Mouse (Mus musculus) frontal cortex, postnatal 25 days (tissue): ENCODE results near the gene Tspan4.

Source experiments
- DNase-seq, 2 experiments: peaks; one replicate each; pipeline ENCODE4 v3.0.0; 2022; ENCODE audit warnings: low spot score in 2 of 2

Gene Tspan4

DNA sequence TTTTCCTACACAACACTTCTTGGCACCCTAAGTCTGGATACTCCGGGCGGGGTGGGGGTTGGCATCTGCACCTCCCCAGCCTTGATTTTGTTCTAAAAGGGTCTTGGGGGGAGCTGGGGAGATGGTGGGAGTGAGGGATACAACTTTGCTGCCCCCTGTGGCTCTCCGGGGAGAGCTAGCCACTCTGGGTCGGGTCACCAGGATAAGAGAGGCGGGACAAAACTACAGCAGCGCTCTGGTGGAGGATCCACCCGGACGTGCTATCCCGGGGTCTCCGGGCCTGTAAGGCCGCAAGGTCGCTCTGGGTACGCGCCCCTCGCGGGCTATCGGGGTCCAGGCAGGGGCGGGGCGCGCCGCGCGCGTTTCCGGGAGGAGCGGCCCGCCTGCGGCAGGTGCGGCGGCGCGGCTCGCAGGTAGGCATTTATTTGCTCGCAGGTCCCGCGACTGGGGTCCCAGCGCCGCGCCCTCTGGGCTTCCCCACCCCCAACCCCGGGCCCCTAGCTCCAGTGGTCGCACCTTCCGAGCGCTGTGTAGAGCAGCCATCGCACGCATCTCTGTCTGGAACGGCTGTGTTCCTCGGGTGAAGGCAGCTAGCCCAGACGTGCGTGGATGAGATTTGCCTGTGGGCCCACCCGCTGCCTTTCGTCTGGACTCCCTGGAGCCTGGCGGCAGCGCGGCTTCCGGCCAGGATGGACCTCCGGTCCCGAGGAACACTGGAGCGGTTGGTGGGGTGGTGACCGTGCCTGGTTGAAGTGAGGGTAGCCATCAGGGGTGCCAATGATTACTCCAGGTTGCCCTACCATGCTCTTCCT lies 13.3 kb upstream of the Tspan4 start:
- DNase-seq: no peak

DNA sequence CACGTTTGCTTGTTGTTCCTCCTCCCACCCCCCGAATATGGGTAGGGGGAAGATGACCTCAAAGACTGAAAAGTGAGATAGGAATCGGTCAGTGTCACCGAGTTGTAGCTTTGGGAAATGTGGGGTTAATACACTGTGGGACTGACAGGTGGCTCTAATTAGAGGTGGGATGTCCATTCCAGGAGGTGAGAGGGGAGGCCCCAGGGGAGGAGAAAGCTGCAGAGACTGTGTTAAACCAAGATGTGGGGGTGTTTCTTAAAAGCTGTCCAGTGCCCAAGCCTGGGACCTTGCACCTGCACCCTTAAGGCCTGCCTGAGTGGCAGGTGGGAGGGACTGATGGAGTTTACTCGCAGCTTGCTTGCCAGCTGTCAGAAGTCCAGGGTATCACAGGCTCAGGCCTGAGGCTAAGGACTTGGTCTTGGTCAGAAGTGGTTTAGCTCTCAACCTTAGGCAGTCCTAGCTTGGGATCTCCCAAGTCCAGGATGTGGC lies 12.7 kb upstream of the Tspan4 start:
- no peak for DNase-seq

DNA sequence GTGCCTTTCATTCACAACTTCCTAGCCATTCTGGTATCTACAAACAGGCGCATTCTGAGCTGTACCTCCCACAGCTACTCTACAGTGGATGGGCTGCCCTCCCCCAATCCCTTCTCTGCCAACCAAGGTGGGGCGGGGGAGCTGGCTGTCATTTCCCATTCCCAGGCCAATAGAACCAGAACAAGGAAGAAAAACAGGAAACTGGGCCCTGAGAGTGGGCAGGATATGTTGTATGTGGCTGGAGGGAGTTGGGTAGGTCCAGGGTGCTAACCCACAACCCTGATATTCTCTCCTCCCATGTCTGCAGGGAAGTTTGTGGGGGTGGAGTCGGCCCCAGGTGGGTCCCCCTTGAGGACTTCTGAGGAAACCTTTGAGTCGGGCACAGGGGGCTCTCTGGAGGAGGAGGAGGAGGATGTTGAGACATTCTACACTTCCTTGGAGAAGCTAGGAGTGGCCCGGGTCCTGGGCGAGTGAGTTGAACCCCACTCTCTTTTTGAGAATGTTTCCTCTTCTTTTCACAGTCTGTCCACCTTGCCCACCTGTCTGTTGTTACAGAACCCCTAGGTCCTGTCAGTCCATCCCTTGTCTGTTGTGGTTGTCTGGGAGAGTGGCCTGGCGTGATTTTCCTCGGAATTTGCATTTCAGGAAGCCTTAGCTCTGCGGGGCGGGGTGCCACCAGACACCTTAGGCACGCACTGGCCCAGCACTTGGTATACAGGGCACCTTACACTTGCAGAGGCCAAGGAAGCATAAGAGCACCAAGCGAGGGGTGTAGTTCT lies 11.0 kb upstream of the Tspan4 start:
- no peak for DNase-seq

DNA sequence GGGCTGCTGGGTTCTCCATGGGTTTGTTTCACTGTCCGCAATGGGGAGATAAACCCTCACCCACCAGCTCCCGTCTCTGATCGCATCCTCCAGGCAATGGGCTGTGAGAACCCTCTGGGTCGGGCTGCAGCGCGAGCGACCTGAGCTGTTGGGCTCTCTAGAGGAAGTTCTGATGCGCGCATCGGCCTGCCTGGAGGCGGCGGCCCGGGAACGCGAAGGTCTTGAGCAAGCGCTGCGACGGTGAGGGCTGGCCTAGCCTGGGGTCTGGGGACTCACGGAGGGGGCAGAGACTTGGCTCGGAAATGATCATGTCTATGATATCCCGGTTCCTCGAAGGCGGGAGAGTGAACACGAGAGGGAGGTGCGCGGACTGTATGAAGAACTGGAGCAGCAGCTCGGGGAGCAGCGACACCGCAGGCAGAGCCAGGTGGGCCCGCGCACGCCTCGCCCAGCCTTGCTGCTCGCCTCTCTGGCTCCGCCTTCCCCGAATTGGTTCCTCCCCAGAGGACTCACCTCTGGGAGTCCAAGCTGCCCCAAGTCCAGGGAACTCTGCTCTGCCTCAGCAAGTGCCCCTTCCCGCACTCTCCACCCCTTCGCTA lies 10.3 kb upstream of the Tspan4 start:
- no peak for DNase-seq

DNA sequence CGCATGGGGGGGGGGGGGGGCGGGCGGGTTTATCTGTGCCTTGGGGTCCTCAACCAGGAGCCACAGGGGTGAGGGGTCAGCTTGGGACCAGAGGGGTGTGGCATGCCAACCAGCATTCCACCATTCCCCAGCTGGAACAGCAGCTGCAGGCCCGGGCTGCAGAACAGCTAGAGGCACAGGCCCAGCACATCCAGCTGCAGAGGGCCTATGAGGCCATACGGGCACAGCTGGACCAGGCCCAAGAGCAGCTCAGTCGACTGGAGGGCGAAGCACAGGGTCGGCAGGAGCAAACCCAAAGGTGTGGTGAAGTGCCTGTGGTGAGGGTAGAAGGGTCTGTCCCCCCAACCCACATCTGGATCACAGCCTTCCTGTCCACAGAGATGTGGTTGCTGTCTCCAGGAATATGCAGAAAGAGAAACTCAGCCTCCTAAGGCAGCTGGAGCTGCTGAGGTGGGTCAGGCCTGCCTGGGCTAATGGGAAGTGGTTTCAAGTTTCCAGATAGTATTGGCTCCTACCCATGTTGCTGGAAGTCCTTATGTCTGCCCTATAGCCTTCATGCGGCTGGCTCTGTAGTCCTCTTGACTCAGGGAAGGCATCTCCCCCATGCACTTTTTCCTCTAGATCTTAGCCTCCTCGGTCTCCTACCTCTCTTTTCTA lies 9.5 kb upstream of the Tspan4 start:
- no peak for DNase-seq

DNA sequence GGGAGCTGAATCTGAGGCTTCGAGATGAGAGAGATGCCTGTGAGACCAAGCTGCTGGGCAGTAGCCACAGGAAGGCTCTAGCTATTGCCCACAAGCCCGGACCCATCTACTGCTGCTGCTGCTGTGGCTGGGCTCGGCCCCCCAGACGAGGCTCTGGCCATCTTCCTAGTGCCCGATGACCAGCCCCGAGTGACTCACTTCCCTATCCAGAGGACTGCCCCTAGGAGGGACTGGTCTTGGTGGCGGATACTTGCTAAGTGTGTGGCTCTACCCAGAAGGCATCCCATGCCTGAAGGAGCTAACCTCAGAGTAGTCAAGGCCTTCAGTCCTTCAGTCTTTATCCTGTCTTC lies 9.0 kb upstream of the Tspan4 start:
- no peak for DNase-seq

DNA sequence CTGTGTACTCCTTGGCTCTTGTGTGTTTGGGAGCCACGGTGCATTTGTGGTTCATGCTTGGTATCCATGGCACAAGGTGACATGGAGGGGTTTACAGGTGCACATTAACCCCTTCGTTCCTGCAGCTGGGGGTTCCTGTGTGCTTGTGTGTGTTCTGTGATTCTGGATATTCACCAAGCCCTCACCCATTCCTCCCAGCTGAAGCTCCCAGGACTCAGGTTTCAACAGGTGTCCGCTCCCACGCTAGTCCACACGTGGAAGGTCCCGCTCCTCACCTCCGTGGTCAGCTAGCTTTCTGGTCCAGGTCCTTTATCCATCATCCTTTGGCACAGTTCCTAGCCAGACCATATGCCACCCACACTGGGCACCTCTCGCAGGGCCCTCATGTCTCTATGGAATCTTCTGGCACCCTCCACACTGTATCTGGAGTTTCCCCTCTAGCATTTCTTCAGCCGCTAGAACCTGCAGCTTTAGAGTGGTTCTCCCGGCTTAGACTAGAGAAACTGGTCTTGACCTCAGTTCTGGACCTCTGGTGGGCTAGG lies 8.4 kb upstream of the Tspan4 start:
- DNase-seq: no peak

DNA sequence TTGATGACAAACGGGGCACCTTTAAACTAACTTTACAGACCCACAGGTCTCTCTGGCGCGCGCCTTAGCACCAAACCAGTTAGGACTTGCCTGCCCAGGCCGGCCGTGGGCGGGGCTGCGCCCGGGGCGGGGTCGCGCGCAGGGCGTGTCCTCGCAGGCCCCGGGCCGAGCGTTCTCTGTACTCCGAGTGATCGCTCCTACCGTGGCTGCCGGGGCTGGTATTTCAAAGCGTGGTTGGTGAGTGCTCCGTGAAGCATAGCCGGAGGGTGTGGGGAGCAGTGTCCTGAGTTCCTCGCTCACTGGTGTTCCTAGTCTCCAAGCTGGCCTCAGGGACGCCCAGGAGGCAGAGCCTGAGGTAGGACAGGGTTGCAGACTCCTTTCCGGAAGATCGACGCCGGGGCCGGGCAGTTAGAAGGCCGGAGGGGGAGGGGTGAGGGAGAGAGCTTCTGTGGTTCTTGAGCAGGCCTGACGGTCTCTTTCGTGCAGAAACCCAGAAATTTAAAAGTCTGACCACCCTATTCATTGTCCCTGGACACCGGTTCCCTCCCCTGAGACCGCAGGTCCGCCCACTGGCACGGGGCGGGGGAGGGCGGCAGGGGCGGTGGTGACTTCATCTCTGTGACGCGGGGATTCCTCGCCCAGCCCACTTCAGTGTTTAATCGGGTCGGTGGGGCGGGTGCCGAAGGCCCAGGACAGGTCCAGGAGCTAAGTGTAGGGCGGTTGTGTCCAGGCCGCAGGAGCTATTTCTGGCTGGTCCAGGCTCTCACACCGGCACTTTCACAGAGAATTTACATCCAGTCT lies 7.6 kb upstream of the Tspan4 start, which contains the start of gene Cd151:
TSS of gene Cd151 (plus strand) at position 163 of the 801 bp plus-strand sequence.
- no peak for DNase-seq

DNA sequence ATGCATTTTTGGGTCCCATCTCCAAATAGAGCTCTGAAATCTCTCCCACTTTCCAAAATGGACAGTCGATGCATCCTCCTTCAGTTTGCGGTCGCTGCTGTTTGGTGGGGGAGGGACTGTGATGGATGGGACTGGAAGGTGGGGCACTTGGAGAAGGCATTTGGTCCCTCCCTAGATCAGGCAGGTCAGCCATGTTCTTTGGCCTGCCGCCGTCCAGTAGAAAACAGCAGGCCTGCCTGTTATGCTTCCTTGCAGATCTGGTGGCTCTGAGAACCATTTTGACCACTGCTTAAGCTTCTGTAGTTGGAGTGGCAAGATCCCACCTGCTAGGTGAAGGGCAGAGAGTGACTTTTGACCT lies 6.9 kb upstream of the Tspan4 start:
- no peak for DNase-seq

DNA sequence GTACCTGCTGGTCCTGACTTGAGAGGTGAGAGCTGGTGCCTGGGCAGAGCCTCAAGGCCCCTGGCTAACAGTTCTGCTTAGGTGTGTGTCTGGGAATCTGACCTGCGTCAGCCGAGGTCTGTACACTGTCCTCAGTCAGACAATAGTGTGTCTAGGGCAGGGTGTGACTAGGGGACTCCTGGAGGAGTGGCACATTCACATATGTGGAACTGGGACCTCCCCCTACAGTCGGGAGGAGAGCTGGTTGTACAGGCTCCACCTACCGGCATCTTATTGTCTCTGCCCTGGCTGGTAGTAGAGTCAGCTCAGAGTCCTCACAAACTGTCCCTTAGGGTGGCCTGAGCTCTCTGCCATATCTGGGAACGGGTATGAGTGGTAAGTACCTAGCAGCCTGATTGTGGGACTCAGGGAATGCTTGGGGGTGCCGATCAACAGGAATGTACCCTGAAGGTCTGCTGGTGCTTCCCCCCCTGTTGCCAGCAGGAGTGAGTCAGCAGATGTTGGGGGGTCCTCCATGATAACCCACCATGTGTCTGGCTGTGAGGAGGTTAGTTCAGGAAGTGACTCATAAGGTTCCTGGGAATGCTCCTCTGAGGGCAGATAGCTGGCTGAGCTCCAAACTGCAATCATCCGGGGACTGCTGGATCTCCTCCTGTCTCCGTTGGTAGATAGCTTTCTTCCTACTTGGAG lies 6.4 kb upstream of the Tspan4 start:
- DNase-seq: no peak

DNA sequence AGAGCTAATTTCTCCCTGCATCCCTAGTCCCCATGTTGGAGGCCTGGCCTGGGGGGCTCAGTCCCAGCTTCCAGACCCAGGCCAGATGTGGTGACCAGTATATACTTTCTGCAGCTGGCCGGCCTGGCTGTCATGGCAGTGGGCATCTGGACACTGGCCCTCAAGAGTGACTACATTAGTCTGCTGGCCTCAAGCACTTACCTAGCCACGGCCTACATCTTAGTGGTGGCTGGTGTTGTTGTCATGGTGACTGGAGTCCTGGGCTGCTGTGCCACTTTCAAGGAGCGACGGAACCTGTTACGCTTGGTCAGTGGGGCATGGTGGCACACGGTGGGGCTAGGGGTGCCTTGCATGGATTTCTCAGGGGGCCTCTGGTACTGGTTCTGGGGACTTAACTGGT lies 5.7 kb upstream of the Tspan4 start:
- no peak for DNase-seq

DNA sequence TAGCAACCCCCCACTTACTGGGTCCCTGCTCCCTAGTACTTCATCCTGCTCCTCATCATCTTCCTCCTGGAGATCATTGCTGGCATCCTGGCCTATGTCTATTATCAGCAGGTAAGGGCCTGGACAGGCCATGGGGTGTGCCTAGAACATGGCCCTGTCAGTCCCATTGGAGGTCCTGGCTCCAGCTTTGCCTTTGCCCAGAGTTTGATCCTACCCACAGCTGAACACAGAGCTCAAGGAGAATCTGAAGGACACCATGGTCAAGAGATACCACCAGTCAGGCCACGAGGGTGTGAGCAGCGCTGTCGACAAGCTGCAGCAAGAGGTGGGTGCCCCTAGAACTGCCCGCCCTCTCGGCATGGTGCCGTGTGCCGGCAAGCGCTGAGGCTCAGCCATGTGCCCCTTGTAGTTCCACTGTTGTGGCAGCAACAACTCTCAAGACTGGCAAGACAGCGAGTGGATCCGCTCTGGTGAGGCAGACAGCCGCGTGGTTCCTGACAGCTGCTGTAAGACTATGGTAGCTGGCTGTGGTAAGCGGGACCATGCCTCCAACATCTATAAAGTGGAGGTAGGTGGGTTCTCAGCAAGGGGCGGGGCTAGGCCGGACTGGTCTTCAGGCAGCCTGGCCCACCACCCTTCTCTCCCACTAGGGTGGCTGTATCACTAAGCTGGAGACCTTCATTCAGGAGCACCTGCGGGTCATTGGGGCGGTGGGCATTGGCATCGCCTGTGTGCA lies 5.0 kb upstream of the Tspan4 start:
- DNase-seq: no peak

DNA sequence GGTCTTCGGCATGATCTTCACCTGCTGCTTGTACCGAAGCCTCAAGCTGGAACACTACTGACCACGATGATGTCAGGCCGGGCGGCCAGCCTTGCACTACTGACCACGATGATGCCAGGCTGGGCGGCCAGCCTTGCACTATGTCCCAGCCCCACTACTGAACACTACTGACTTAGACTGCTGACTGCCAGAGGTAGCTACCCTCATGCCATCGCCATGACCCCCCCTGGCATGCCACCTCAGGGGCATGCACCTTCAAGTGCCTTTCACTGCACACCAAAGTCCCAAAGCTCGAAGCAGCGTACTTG lies 4.4 kb upstream of the Tspan4 start:
- no peak for DNase-seq

DNA sequence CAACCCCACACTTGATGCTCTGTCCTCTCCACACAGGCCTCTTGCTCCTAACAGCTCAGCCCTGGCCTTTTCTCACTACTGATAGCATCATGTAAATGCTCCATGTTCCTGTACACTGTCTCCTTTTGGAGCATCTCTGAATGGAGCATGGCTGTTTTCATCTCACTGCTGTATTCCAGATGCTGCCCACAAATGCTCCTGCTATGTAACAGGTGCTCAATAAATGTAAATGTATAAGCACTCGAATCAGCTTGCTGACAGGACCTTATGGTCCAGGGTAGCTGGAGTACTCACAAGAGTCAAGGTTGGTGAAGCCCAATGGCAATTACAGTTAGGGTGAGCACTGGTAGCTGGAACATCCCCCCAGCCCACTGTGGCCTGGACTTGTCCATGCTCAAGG lies 3.8 kb upstream of the Tspan4 start:
- no peak for DNase-seq

DNA sequence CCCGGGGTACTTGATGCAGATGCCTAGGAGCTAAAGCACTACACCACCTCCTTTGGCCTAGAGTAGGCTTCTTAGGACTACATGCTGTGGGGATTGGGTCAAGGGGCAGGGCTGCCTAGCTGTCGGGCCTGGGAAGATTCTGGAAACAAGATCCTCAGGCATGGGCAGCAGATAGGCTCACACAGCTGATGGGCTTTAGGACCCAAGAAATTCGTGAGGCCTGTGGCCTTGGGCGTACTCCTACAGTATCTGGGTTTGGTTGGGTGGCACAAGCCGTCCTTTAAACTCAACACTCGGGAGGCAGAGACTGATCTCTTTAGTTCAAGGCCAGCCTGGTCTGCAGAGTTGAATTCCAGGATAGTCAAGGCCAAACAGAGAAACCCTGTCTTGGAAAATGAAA lies 2.8 kb upstream of the Tspan4 start:
- DNase-seq: no peak

DNA sequence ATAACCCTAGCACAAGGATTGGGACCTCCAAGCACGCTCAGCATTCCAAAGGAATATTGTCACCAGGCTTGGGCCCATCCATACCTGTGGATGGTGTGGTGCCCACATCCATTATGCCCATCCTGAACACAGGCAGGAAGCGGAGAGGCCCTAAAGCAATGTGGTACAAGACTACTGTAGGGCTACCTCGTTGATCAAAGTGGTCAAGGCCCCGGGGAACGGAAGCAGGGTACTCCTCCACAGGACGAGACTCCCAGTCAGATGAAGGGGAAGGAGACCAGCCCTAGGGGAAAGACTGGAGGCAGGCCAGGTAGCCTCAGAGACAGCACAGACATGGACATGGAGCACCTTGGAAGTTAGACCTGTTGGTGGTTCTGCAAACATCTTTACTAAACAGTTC lies 2.3 kb upstream of the Tspan4 start:
- no peak for DNase-seq

DNA sequence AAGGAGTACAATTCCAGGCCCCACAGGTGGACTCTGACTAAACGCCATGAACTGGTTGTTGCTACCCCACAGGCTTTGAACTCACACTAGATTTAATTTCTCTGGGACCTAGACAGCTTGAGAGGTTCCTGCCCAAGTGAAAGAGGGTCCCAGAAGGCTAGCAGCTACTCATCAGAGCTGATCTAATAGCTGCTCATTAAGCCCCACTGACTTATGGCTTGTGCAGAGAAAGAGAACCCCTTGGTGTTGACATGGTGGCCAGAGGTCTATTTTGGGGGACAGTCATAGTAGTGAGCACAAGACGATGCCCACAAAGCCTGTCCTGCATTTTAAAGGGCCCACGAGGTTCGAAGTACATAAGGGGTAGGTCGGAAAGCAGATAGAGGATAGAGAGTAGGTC lies 880 bp upstream of the Tspan4 start:
- no peak for DNase-seq

DNA sequence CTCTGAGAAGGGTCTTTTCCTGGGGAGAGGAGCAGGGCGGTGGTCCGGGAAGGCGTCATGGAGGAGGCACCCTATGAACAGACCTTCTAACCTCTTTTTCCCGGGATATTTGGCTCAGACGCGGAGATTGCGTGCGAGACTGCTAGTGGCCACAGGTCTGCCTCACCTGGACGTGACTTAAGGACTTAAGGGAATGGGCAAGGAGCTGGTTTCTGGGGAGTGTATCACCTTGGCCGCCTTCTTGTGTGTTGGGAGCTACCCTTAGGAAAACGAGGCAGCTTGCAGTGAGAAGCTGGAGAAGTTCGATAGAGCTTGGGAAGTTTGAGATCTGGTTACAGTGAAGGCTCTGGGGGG lies 742 bp downstream of the Tspan4 start:
- no peak for DNase-seq

DNA sequence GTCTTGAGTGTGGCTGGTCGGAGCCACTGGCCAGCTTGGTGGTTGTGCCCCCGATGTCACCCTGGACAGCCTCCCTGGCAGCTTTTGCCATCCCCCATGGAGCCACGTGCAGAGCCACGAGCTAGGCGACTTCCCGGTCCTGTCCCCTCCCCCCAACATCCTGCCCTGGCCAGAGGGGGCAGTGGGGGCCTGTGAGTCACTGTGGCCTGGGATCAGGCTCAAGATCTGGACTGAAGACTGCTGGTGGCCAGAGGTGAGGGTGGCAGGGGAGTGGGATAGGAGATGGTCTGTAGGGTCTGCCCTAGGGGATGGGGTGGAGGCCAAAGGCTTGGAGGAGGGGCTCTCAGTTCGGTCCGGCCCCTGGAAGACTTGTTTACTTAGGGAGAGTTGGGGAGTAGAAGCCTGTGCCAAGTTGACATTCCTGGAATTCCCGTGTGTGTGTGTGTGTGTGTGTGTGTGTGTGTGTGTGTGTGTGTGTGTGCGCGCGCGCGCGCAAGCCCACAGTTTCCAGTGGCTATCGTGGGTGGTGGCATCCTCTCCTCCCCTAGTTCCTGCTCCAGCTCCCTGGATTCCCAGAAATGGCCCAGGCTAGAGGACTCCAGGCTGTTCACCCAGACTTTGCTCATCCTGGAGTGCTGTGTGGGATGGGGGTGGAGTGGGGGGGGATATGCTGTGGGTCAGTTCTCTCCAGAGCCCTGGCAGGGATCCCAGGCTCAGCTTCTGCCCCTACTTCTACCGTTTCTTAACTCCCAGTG lies 1.4 kb downstream of the Tspan4 start:
- DNase-seq: no peak

DNA sequence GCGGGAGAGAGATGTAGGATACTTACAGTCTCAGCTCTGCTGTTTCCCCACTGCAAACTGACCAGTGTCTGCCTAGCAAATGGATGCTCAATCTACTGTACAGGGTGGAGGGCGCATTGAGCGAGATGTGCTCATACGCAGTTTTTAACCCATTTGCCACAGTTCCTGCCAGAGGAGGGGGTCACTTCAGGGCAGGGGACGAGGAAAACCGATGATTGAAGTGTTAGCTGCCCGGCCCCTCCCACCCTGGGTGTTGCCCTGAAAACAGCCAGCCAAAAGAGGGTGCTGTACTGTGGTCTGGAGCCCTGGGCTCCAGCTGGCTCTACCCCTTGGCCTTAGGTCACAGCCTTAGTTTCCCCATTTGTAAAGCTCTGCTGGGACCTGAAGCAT lies 1.9 kb downstream of the Tspan4 start:
- no peak for DNase-seq
